ENCODE assay signal across 8 mouse cellular contexts in the genomic region with DNA sequence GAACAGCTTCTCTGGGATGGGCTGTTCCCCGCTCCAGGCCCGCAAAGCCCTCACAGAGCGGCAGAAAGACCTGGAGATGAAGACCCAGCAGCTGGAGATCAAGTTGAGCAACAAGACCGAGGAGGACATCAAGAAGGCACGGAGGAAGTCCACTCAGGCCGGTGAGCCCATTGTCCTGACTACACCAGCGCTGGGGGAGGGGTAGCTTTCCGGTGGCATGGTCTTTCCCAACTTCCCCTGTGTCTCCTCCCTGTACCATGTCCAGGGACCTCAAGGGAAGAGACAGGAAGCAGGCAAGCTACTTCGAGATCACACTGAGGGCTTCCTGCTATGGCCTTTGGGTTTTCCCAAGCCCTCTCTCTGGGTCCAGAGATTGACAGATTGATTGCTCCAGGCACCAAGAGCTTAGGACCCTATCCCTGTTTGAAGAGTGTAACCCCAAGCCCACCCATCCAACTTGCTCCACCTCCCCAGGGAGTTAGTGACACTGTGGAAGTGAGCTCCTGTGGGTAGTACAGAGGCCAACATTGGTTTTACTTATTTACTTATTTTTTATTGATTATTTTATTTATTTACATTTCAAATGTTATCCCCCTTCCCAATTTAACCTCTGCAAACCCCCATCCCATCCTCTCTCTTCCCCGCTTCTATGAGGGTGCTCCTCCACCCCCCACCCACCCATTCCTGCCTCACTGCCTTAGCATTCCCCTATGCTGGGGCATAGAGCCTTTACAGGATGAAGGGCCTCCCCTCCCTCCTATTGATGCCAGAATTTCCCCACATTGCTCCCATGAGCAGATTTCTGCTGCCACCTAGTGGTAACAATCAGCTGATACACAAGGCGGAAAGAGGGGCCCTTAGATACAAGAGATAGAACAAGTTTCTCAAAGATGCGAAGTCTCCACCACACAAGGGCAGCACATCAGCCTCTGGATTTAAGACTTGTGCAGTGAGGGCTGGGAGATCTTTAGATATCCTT. TPM values are rescaled to one million over a fixed set of nuclear protein-coding genes. Genes with fewer than 3 reads are reported as not detected.
A peak's percentile ranks its signal among the peaks of the same experiment; 100 is the strongest.
DNase-seq lines count a peak whose midpoint lies in the region; ATAC-seq and TF ChIP-seq lines count a peak whose summit lies in the region.

No protein-coding gene starts in this region.

- no peak for ATAC-seq in CD4-positive, CD25-positive, alpha-beta regulatory T cell, adult 4 months
- ATAC-seq in forebrain, embryonic 14.5 days, result peak; percentile 80
- no peak for ATAC-seq in kidney, postnatal 0 days (replicated peaks; ENCODE audit: low FRiP score, low read depth)

- H3K36me3 ChIP-seq in forebrain, embryonic 14.5 days (ENCODE audit: control insufficient read depth, insufficient read depth, low read length), result no peaks in the 10 kb centered on the region
- H3K36me3 ChIP-seq in kidney, postnatal 0 days (ENCODE audit: insufficient read depth, low read length), result no peaks in the 10 kb centered on the region

- no peak overlapping the region for H3K27ac ChIP-seq in forebrain, embryonic 14.5 days (ENCODE audit: low read depth, low read length)
- H3K27ac ChIP-seq in kidney, postnatal 0 days, result no peak overlapping the region

- no peak overlapping the region for H3K4me2 ChIP-seq in forebrain, embryonic 14.5 days (ENCODE audit: low read length)
- H3K4me2 ChIP-seq in kidney, postnatal 0 days (ENCODE audit: low read length), result no peak overlapping the region

- no peak overlapping the region for H3K9ac ChIP-seq in forebrain, embryonic 14.5 days (ENCODE audit: low read length)
- H3K9ac ChIP-seq in kidney, postnatal 0 days (ENCODE audit: low read depth, low read length), result no peak overlapping the region

- TF ChIP-seq CTCF in kidney, postnatal 0 days (IDR thresholded peaks at IDR 0.05; ENCODE audit: low read depth), result peak; percentile 91

- H3K27me3 ChIP-seq in forebrain, embryonic 14.5 days (replicated peaks; ENCODE audit: control insufficient read depth, insufficient read depth, low read length), result no peaks in the 10 kb centered on the region
- no peaks in the 10 kb centered on the region for H3K27me3 ChIP-seq in kidney, postnatal 0 days (ENCODE audit: insufficient read depth, low read length)

- H3K4me1 ChIP-seq in forebrain, embryonic 14.5 days (ENCODE audit: control insufficient read depth, insufficient read depth, low read length), result no peaks in the 10 kb centered on the region
- H3K4me1 ChIP-seq in kidney, postnatal 0 days (replicated peaks; ENCODE audit: insufficient read depth, low read length), result no peaks in the 10 kb centered on the region

- H3K4me3 ChIP-seq in forebrain, embryonic 14.5 days (ENCODE audit: low read depth, low read length), result no peak overlapping the region
- no peak overlapping the region for H3K4me3 ChIP-seq in kidney, postnatal 0 days (replicated peaks; ENCODE audit: low read depth, low read length)

- H3K9me3 ChIP-seq in forebrain, embryonic 14.5 days (replicated peaks; ENCODE audit: control insufficient read depth, low read length), result no peaks in the 10 kb centered on the region
- no peaks in the 10 kb centered on the region for H3K9me3 ChIP-seq in kidney, postnatal 0 days (replicated peaks; ENCODE audit: low read length)

- 65% methylated on average over 12 of the region's 12 CpGs for WGBS in forebrain, embryonic 14.5 days
- WGBS in kidney, postnatal 0 days, result 61% methylated on average over 12 of the region's 12 CpGs

- peak; percentile 50 for DNase-seq in CD4-positive, CD25-positive, alpha-beta regulatory T cell, adult 2 months (ENCODE audit: low read depth, low spot score)
- peak; percentile 76 for DNase-seq in 3T3-L1 (ENCODE audit: low read depth, low spot score)
- DNase-seq in c-Kit-positive CD71-negative TER-119-negative erythroid progenitor cells, embryonic 14.5 days (ENCODE audit: low read depth), result peak; percentile 42
- DNase-seq in forebrain, embryonic 14.5 days (ENCODE audit: low spot score), result peak; percentile 92
- DNase-seq in kidney, postnatal 0 days (ENCODE audit: low spot score), result peak; percentile 90
- DNase-seq in lung, postnatal 14 days, result peak; percentile 69
- peak; percentile 50 for DNase-seq in skeletal muscle tissue, adult 2 months (ENCODE audit: low read depth, low spot score)

RNA-seq across cellular contexts. Expression of a gene that starts 19.3 kb away (rescaled TPM):
- polyA plus RNA-seq in CD4-positive, CD25-positive, alpha-beta regulatory T cell, adult 4 months (2017; shearing (Covaris generic)), result not detected
- polyA plus RNA-seq in forebrain, embryonic 14.5 days (2014; fragmentation: Nextera tagmentation; extraction: Ambion mirVana), result not detected in 2 replicates
- not detected in 2 replicates for polyA plus RNA-seq in kidney, postnatal 0 days (2015; fragmentation: Nextera tagmentation; extraction: Ambion mirVana)

Comparison
In these comparisons a context has a peak if more than half of its experiments do, and no peak if none do; other contexts are left out.
1. DNase-seq: peak in every context shown above with its lines; median percentile 92 in forebrain, embryonic 14.5 days; 90 in kidney, postnatal 0 days; 76 in 3T3-L1; 69 in lung, postnatal 14 days; 50 in CD4-positive, CD25-positive, alpha-beta regulatory T cell, adult 2 months; 50 in skeletal muscle tissue, adult 2 months; 42 in c-Kit-positive CD71-negative TER-119-negative erythroid progenitor cells, embryonic 14.5 days.